Mouse (Mus musculus) E14TG2a.4 (cell line): ENCODE results near the gene Ppp1r10.

Experiments
- CTCF ChIP-seq: conservative IDR thresholded peaks from 2 replicates; pipeline ENCODE4 v1.5.1; 2014; ENCODE audit warnings: low read length
- NANOG ChIP-seq: IDR thresholded peaks from 2 replicates; pipeline ENCODE4 v1.6.1; 2014; ENCODE audit warnings: borderline replicate concordance, low read length, mixed read lengths
- POU5F1 ChIP-seq: IDR thresholded peaks from 2 replicates; pipeline ENCODE4 v1.6.1; 2014; ENCODE audit warnings: low read length, borderline replicate concordance

- TF ChIP-seq CTCF (no peak; the same call in 1 of the 2 replicates), NANOG (no peak), POU5F1 (no peak)
Observed at GRCm38 (mm10) chr17:35907609-35908008, 8.6 kb upstream of the Ppp1r10 start.
